Mouse (Mus musculus) kidney, postnatal 0 days (tissue): ENCODE results near the gene Setd1a. TPM values are rescaled to one million over a fixed set of nuclear protein-coding genes. Genes with fewer than 3 reads are reported as not detected.

ENCODE experiments used
- ATAC-seq: fragments of 200-750 bp; cut with Nextera tagmentation; replicated peaks from 2 replicates; pipeline ENCODE4 v1.8.0; 2017; ENCODE audit warnings: low read depth, moderate number of reproducible peaks, moderate TSS enrichment, moderate library complexity; ENCODE audit not compliant: low FRiP score
- DNase-seq: peaks from one replicate; pipeline ENCODE4 v3.0.0-alpha.2; 2016; ENCODE audit warnings: low spot score
- H3K27ac ChIP-seq: fragments of 300-500 bp; sonication (generic); 2 replicates; pipeline ENCODE4 v1.5.1; 2014; ENCODE audit warnings: mild to moderate bottlenecking
- H3K27me3 ChIP-seq: fragments of 300-500 bp; sonication (generic); 2 replicates; pipeline ENCODE4 v1.6.1; 2014; ENCODE audit warnings: low read length, mixed read lengths; ENCODE audit not compliant: insufficient read depth
- H3K36me3 ChIP-seq: fragments of 300-500 bp; sonication (generic); 2 replicates; pipeline ENCODE4 v1.6.1; 2014; ENCODE audit warnings: low read length, mixed read lengths; ENCODE audit not compliant: insufficient read depth
- H3K4me1 ChIP-seq: fragments of 300-500 bp; sonication (generic); replicated peaks from 2 replicates; pipeline ENCODE4 v1.6.1; 2014; ENCODE audit warnings: antibody characterized with exemption, low read length, mixed read lengths; ENCODE audit not compliant: insufficient read depth
- H3K4me2 ChIP-seq: fragments of 300-500 bp; sonication (generic); 2 replicates; pipeline ENCODE4 v1.6.1; 2014; ENCODE audit warnings: mild to moderate bottlenecking, low read length, moderate library complexity, mixed read lengths
- H3K4me3 ChIP-seq: fragments of 300-500 bp; sonication (generic); replicated peaks from 2 replicates; pipeline ENCODE4 v1.5.1; 2014; ENCODE audit warnings: low read depth, low read length
- H3K9ac ChIP-seq: fragments of 300-500 bp; sonication (generic); 2 replicates; pipeline ENCODE4 v1.6.1; 2014; ENCODE audit warnings: low read depth, low read length
- H3K9me3 ChIP-seq: fragments of 300-500 bp; sonication (generic); replicated peaks from 2 replicates; pipeline ENCODE4 v1.6.1; 2016; ENCODE audit warnings: low read length, inconsistent platforms, mixed read lengths
- CTCF ChIP-seq: IDR thresholded peaks from 2 replicates; pipeline ENCODE4 v1.5.1; 2016; ENCODE audit warnings: antibody characterized with exemption, low read depth, mild to moderate bottlenecking, moderate library complexity
- WGBS: fragments of 180-500 bp; shearing (Covaris S2); extraction: QIAGEN DNeasy Blood & Tissue Kit; methylation state at CpG from one replicate; pipeline ENCODE4 v1.1.7; 2014; 5-methylcytosine and 5-hydroxymethylcytosine counted together
- polyA plus RNA-seq: library from polyadenylated mRNA; unstranded; fragments of >200 nt; fragmentation: Nextera tagmentation; extraction: Ambion mirVana; gene quantifications from 2 replicates; pipeline ENCODE4 v1.2.1, GENCODE M21; 2015

The Setd1a gene
- polyA plus RNA-seq, 1 experiment from 2014 or later, result 17.9 TPM

DNA sequence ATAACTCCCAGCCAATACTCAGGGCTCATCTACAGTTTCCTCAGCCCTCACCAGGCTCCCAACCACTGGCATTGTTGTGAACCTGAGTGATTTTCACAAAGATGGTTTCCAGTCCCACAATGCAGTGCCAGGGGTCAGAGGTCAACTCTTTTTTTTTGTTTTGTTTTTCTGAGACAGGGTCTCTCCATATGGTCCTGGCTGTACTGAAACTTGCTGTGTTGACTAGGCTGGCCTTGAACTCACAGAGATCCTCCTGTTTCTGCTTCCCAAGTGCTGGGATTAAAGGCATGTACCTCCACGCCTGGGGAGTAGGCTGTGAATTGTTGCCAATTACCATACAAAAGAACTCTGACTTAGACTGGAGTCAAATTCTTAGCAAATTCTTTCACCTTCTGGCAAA is 33.4 kb downstream of the Setd1a start:
- no peak overlapping the region for H3K4me2 ChIP-seq
- no peak for DNase-seq
- WGBS, result 94% methylated on average over 1 of the region's 1 CpGs
- H3K27me3 ChIP-seq, result no peaks in the 10 kb centered on the region
- ATAC-seq, result no peak
- H3K27ac ChIP-seq, result no peak overlapping the region
- H3K36me3 ChIP-seq, result 0 out of 2 replicates have a peak, but pooled peaks cover 7% of the 10 kb centered on the region
- H3K4me1 ChIP-seq, result no peaks in the 10 kb centered on the region
- no peak for TF ChIP-seq CTCF
- no peak overlapping the region for H3K4me3 ChIP-seq
- no peaks in the 10 kb centered on the region for H3K9me3 ChIP-seq
- H3K9ac ChIP-seq, result no peak overlapping the region

DNA sequence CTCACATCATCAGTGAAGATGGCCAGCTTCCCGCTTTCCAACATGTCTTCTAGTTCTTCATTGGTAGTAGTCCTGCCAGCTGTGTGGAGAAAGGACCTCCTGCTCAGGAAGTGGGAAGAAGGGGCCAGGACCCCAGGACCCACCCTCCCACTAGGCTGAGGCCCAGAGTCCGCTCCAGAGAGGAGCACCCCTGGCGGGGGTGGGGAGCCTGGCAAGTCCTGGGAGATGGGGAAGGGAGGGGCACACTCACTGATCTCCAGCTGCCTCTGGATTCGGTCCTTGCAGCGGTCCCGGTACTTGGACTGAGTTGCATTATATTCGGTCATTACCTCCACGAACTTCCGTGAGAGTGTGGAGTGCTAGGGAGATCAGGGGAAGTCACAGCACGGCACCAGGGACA is 34.2 kb downstream of the Setd1a start:
- WGBS, result 86% methylated on average over 10 of the region's 10 CpGs
- H3K36me3 ChIP-seq, result 0 out of 2 replicates have a peak, but pooled peaks cover 7% of the 10 kb centered on the region
- H3K27me3 ChIP-seq, result no peaks in the 10 kb centered on the region
- H3K4me1 ChIP-seq, result 0 out of 2 replicates have a peak, but pooled peaks cover 1% of the 10 kb centered on the region
- H3K9me3 ChIP-seq, result no peaks in the 10 kb centered on the region
- ATAC-seq (0 out of 2 replicates have a peak, but pooled peaks have one; percentile 27), DNase-seq (no peak)
- no peak for TF ChIP-seq CTCF
- H3K27ac ChIP-seq, result no peak overlapping the region
- no peak overlapping the region for H3K4me2 ChIP-seq
- no peak overlapping the region for H3K4me3 ChIP-seq
- no peak overlapping the region for H3K9ac ChIP-seq

DNA sequence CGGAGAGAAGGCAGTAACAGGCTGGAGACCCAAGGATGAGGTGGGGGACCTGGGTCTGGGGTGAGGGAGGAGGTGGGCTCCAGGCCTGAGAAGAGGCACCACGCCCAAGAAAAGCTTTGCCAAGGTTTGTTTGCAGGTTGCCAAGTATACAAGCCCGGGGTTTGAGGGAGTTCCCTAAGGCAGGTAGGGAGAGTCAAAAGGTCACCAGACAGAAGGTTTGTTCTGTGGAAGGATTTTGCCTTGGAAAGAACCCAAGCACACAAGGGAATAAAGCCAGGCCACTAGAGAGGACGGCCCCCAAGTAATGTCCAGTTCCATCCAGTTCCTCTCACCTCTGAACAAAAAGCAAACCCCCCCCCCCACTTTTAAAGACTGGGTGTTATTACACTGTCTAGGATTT is 34.8 kb downstream of the Setd1a start:
- Histone ChIP-seq H3K4me3 (no peak overlapping the region), H3K27ac (no peak overlapping the region), H3K4me1 (0 out of 2 replicates have a peak, but pooled peaks cover 2% of the 10 kb centered on the region), H3K9ac (no peak overlapping the region), H3K27me3 (no peaks in the 10 kb centered on the region), H3K4me2 (no peak overlapping the region), H3K36me3 (0 out of 2 replicates have a peak, but pooled peaks cover 7% of the 10 kb centered on the region), H3K9me3 (no peaks in the 10 kb centered on the region)
- TF ChIP-seq CTCF, result no peak
- WGBS, result 78% methylated on average over 4 of the region's 4 CpGs
- ATAC-seq, result no peak
- no peak for DNase-seq

DNA sequence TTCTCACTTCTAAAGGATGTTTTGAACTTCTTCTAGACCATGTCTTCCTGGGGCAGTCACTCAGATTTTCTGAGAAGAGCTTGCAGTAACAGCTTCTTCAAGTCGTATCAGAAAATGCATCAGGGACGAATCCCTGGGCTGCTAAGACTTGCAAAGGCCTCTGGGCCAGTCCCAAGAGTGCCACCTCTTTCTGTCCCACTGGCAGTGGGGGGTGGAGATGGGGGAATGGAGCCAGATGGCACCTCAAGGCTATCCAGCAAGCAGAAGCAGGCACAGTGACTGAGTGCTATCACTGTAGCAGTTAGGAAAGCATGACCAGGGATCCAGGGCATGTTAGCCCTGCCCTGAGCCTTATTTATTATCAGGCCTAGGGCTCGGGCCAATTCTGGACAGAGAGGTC is 35.8 kb downstream of the Setd1a start:
- H3K36me3 ChIP-seq, result 0 out of 2 replicates have a peak, but pooled peaks cover 3% of the 10 kb centered on the region
- no peak overlapping the region for H3K4me2 ChIP-seq
- no peaks in the 10 kb centered on the region for H3K27me3 ChIP-seq
- no peak overlapping the region for H3K27ac ChIP-seq
- no peak overlapping the region for H3K4me3 ChIP-seq
- no peak for TF ChIP-seq CTCF
- no peaks in the 10 kb centered on the region for H3K9me3 ChIP-seq
- H3K4me1 ChIP-seq, result 0 out of 2 replicates have a peak, but pooled peaks cover 2% of the 10 kb centered on the region
- no peak for ATAC-seq
- 74% methylated on average over 3 of the region's 3 CpGs for WGBS
- no peak for DNase-seq
- no peak overlapping the region for H3K9ac ChIP-seq

DNA sequence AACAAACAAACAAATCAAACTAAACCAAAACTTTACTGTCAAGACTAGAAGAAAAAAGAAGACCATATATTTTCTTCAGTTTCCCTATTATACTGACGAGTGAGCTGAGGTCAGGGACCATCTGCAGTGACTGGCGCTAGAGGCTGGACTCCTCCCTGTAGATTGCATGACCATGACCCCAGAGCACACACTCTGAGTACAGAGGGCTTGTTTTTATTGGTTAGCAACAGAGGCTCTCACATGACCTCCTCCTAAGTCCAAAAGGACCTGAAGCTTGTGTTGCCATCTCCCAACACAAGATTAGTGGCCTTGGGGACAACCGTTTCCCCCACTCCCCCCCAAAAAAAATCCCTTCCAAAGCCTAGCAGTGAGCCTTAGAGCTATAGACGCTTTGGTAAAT is 37.4 kb downstream of the Setd1a start:
- WGBS, result 46% methylated on average over 4 of the region's 4 CpGs
- no peak overlapping the region for H3K9ac ChIP-seq
- H3K4me1 ChIP-seq, result 0 out of 2 replicates have a peak, but pooled peaks cover 2% of the 10 kb centered on the region
- 0 out of 2 replicates have a peak, but pooled peaks cover 3% of the 10 kb centered on the region for H3K36me3 ChIP-seq
- no peak for ATAC-seq
- peak overlapping the region; percentile 0; the same call in 1 of the 2 replicates for H3K4me2 ChIP-seq
- H3K27ac ChIP-seq, result peak overlapping the region; percentile 15; the same call in 1 of the 2 replicates
- H3K27me3 ChIP-seq, result no peaks in the 10 kb centered on the region
- no peak overlapping the region for H3K4me3 ChIP-seq
- no peak for TF ChIP-seq CTCF
- H3K9me3 ChIP-seq, result no peaks in the 10 kb centered on the region
- DNase-seq, result peak; percentile 8

DNA sequence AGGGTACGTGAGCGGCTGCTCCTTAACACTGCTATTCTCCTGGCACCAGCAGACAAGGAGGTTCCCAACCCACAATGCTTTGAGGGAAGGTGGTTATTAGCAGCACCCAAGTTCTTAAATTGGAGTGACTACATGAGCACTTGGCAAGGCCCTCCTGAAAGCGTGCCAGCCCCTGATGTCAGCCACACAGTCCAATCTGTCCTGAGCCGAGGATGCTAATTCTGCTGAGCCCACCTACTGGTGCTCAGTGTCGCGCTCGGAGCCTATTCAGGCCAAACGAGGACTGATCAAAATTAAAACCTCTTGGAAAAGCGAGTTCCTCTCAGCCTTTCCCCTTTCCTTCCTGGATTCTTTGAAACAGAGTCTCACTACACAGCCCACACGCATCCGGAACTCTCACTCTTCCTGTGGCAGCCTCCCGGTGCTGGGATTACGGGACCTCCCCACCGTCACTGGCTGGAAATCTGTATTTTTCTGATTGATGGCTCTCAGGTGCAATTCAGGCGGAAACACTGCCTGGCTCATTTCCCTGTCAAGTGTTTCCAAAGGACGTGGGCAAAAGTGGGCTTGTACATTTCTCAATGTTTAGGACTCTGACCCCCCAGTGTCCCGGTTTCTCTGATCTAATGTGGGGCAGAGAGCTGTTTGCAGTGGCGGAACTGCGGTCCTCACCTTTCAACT is 37.9 kb downstream of the Setd1a start:
- Histone ChIP-seq H3K4me2 (peak overlapping the region; percentile 0; the same call in 1 of the 2 replicates), H3K4me3 (no peak overlapping the region), H3K9ac (no peak overlapping the region), H3K9me3 (no peaks in the 10 kb centered on the region), H3K27ac (0 out of 2 replicates have a peak overlapping the region, but pooled peaks have one; percentile 54), H3K27me3 (no peaks in the 10 kb centered on the region), H3K4me1 (0 out of 2 replicates have a peak, but pooled peaks cover 2% of the 10 kb centered on the region), H3K36me3 (0 out of 2 replicates have a peak, but pooled peaks cover 3% of the 10 kb centered on the region)
- WGBS, result 53% methylated on average over 19 of the region's 19 CpGs
- ATAC-seq, result no peak
- TF ChIP-seq CTCF, result no peak
- DNase-seq, result peak; percentile 56
